Mouse (Mus musculus) limb, embryonic 11.5 days (tissue): ENCODE measurements at regions not wholly inside any gene's neighbourhood (a gene's known extent, or its start where the extent isn't known, plus 50 kb on each side); places are given as distances from the start of the nearest gene placed in this dataset.

Experiments used
- ATAC-seq: fragments of 200-750 bp; cut with Nextera tagmentation; 2 replicates; pipeline ENCODE4 v1.8.0; 2017; ENCODE audit warnings: low read depth; ENCODE audit not compliant: insufficient number of reproducible peaks, low FRiP score, low TSS enrichment
- DNase-seq: peaks from one replicate; pipeline ENCODE4 v3.0.0-alpha.2; 2015; ENCODE audit warnings: low spot score
- H3K27ac ChIP-seq: fragments of 300-500 bp; sonication (generic); replicated peaks from 2 replicates; pipeline ENCODE4 v1.5.1; 2014; ENCODE audit warnings: low read depth, mild to moderate bottlenecking, low read length
- H3K27me3 ChIP-seq: fragments of 300-500 bp; sonication (generic); 2 replicates; pipeline ENCODE4 v1.6.1; 2014; ENCODE audit warnings: mild to moderate bottlenecking, low read length, mixed read lengths; ENCODE audit not compliant: control insufficient read depth, insufficient read depth
- H3K36me3 ChIP-seq: fragments of 300-500 bp; sonication (generic); 2 replicates; pipeline ENCODE4 v1.6.1; 2014; ENCODE audit warnings: mild to moderate bottlenecking, low read length, moderate library complexity, mixed read lengths; ENCODE audit not compliant: control insufficient read depth, insufficient read depth
- H3K4me1 ChIP-seq: fragments of 300-500 bp; sonication (generic); 2 replicates; pipeline ENCODE4 v1.6.1; 2014; ENCODE audit warnings: low read length, mixed read lengths; ENCODE audit not compliant: control insufficient read depth, insufficient read depth
- H3K4me2 ChIP-seq: fragments of 300-500 bp; sonication (generic); 2 replicates; pipeline ENCODE4 v1.6.1; 2014; ENCODE audit warnings: low read depth, mild to moderate bottlenecking, moderate library complexity; ENCODE audit not compliant: severe bottlenecking
- H3K4me3 ChIP-seq: fragments of 300-500 bp; sonication (generic); 2 replicates; pipeline ENCODE4 v1.5.1; 2014; ENCODE audit warnings: low read depth, low read length
- H3K9ac ChIP-seq: fragments of 300-500 bp; sonication (generic); 2 replicates; pipeline ENCODE4 v1.6.1; 2014; ENCODE audit warnings: mild to moderate bottlenecking, low read length
- H3K9me3 ChIP-seq: fragments of 300-500 bp; sonication (generic); 2 replicates; pipeline ENCODE4 v1.6.1; 2016; ENCODE audit warnings: low read length; ENCODE audit not compliant: control insufficient read depth
- WGBS: fragments of 180-500 bp; shearing (Covaris S2); extraction: QIAGEN DNeasy Blood & Tissue Kit; methylation state at CpG from one replicate; pipeline ENCODE4 v1.1.7; 2014; 5-methylcytosine and 5-hydroxymethylcytosine counted together

- Histone ChIP-seq H3K27ac (no peak overlapping the region), H3K4me1 (no peaks in the 10 kb centered on the region), H3K36me3 (no peaks in the 10 kb centered on the region), H3K4me3 (no peak overlapping the region), H3K4me2 (no peak overlapping the region), H3K9me3 (no peaks in the 10 kb centered on the region), H3K9ac (no peak overlapping the region), H3K27me3 (no peaks in the 10 kb centered on the region)
- ATAC-seq (no peak), DNase-seq (no peak)
Observed at GRCm38 (mm10) chr13:90392415-90392814, 303.0 kb upstream of the Xrcc4 start.

- WGBS: 76% methylated on average over 3 of the region's 3 CpGs
- Histone ChIP-seq H3K27ac (no peak overlapping the region), H3K36me3 (no peaks in the 10 kb centered on the region), H3K27me3 (no peaks in the 10 kb centered on the region), H3K4me2 (no peak overlapping the region), H3K9me3 (no peaks in the 10 kb centered on the region), H3K4me3 (no peak overlapping the region), H3K4me1 (no peaks in the 10 kb centered on the region), H3K9ac (no peak overlapping the region)
- DNase-seq (no peak), ATAC-seq (no peak)
Observed at GRCm38 (mm10) chr13:90376619-90377018, 287.2 kb upstream of the Xrcc4 start.

DNA sequence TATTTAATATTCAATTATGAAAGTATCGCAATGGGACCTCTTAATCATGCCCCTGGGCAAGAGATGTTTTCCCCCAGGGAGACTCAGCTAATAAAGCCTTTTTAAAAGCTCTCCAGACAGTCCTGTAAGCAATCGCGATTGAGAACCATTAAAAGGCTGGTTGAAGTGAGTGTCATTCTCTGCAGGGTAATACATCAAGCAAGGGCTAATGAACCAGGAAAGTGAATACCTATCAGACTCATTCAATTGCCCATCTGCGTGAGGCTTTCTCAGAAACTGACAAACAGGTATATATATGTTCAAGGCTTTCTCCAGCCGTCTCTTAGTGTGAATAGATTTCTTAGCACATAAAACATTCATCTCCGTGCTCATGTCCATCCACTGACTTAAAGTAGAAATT lies 286.8 kb upstream of the Xrcc4 start:
- Histone ChIP-seq H3K4me2 (no peak overlapping the region), H3K4me1 (no peaks in the 10 kb centered on the region), H3K27me3 (no peaks in the 10 kb centered on the region), H3K27ac (no peak overlapping the region), H3K9ac (no peak overlapping the region), H3K9me3 (no peaks in the 10 kb centered on the region), H3K36me3 (no peaks in the 10 kb centered on the region), H3K4me3 (no peak overlapping the region)
- ATAC-seq: no peak
- no peak for DNase-seq
- 73% methylated on average over 6 of the region's 6 CpGs for WGBS

DNA sequence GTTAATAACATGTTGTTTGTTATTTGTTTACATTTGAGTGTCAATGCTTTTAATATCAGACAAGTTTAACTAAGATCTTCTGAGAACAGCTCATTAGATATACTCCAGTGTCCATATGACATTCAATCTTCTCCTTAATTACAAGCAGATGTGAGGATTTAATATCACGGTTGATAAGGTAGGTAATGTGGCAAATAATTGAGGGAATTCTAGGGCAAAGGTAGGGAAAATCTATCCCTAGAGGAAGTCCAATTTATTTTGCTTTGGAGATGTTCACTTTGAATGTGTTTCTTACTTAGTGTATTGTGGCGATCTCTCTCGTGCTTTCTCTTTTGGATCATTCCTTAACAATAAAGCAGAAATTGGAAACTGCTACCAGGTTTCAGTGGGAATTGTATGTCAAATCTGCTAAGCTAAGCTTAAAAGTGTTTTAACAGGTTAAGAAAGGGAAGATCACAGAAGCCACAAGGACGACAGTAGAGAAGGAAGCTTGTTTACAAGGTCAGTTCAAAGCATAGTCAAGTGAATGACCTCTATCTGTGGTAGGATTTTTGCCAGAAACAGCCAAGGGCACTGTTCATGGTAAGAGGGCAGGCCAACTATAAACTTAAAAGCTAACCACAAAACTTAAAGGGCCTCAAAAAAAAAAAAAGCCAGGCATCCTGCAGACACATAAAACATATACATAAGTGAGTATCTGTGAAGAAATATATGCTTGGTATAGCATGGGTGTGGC lies 282.2 kb upstream of the Xrcc4 start:
- H3K4me3 ChIP-seq: no peak overlapping the region
- H3K27ac ChIP-seq: no peak overlapping the region
- H3K4me1 ChIP-seq: no peaks in the 10 kb centered on the region
- H3K36me3 ChIP-seq: no peaks in the 10 kb centered on the region
- no peak overlapping the region for H3K4me2 ChIP-seq
- no peak overlapping the region for H3K9ac ChIP-seq
- DNase-seq (no peak), ATAC-seq (no peak)
- no peaks in the 10 kb centered on the region; the same call in 1 of the 2 replicates for H3K9me3 ChIP-seq
- H3K27me3 ChIP-seq: no peaks in the 10 kb centered on the region
- 63% methylated on average over 4 of the region's 4 CpGs for WGBS

GRCm38 (mm10) chr13:90370746-90371414 lies 281.5 kb upstream of the Xrcc4 start:
- WGBS: 74% methylated on average over 3 of the region's 3 CpGs
- Histone ChIP-seq H3K9ac (no peak overlapping the region), H3K4me3 (no peak overlapping the region), H3K9me3 (no peaks in the 10 kb centered on the region; the same call in 1 of the 2 replicates), H3K4me1 (no peaks in the 10 kb centered on the region), H3K27me3 (no peaks in the 10 kb centered on the region), H3K27ac (no peak overlapping the region), H3K36me3 (no peaks in the 10 kb centered on the region), H3K4me2 (no peak overlapping the region)
- no peak for DNase-seq
- ATAC-seq: no peak

GRCm38 (mm10) chr13:90364518-90365027 lies 275.2 kb upstream of the Xrcc4 start:
- no peak overlapping the region for H3K9ac ChIP-seq
- no peak overlapping the region for H3K27ac ChIP-seq
- ATAC-seq: no peak
- no peak overlapping the region for H3K4me2 ChIP-seq
- no peaks in the 10 kb centered on the region for H3K4me1 ChIP-seq
- 82% methylated on average over 4 of the region's 4 CpGs for WGBS
- DNase-seq: no peak
- no peaks in the 10 kb centered on the region for H3K36me3 ChIP-seq
- H3K27me3 ChIP-seq: no peaks in the 10 kb centered on the region
- no peak overlapping the region for H3K4me3 ChIP-seq
- H3K9me3 ChIP-seq: no peaks in the 10 kb centered on the region; the same call in 1 of the 2 replicates

DNA sequence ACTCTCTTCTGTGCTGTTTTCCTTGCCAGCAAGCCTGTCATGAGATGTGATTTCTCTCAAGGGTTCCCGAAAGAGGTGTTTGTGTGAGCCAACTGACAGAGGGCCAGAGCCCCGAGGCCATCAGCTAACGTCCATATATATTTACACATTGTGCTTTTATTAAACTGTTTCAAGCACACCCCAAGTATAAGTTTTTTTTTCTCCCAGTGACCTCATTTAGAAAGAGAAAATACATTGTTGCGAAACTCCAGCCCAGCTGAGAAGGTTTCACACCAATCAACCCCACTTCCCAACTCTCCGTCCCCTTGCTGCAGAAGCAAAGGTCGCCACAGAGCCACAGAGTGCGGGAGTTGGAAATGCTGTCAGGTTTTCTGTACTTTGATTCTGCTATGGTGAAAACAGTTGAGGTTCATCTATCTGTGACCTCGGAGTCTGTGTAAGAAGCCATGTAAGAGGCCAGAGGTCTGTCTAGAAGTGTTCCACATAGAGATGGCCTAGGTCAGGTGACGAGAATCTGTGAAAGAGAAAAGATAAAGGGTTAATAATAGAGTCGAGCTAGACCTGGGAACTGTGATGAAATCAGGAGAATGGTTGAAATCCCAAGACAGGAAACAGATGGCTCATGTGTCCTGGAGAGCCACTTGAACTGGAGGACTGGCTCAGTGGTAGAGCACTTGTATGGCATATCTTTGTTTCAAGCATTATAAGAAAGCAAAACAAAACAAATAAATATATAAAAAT lies 270.6 kb upstream of the Xrcc4 start:
- Histone ChIP-seq H3K4me1 (no peaks in the 10 kb centered on the region), H3K36me3 (no peaks in the 10 kb centered on the region), H3K27me3 (no peaks in the 10 kb centered on the region), H3K4me2 (no peak overlapping the region), H3K9me3 (no peaks in the 10 kb centered on the region), H3K27ac (no peak overlapping the region), H3K9ac (no peak overlapping the region), H3K4me3 (no peak overlapping the region)
- WGBS: 76% methylated on average over 10 of the region's 10 CpGs
- DNase-seq (no peak), ATAC-seq (no peak)

DNA sequence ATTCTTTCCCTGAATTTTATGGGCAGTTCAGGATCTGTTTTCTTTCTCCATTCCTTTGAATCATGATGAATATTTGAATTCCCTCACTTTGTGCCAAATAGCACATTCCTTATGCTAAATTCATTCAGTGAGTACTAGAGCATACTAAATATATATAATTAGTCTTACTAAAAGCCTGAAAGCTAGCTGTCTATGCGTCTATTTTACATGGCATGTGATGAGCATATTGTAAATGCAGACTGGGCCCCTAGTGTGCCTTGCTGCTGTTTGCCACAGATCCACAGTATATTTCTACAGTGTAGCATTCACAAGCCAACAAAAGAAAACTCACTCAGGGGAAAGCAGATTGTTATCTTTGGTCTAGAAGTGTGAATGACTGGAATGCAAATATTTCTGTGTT lies 268.7 kb upstream of the Xrcc4 start:
- no peaks in the 10 kb centered on the region for H3K9me3 ChIP-seq
- H3K4me1 ChIP-seq: no peaks in the 10 kb centered on the region
- H3K4me2 ChIP-seq: no peak overlapping the region
- H3K27ac ChIP-seq: no peak overlapping the region
- WGBS: 83% methylated on average over 1 of the region's 1 CpGs
- no peaks in the 10 kb centered on the region for H3K36me3 ChIP-seq
- DNase-seq: no peak
- ATAC-seq: no peak
- H3K4me3 ChIP-seq: no peak overlapping the region
- no peak overlapping the region for H3K9ac ChIP-seq
- H3K27me3 ChIP-seq: no peaks in the 10 kb centered on the region
